Mouse (Mus musculus) mesoderm, embryonic 11.5 days (tissue): ENCODE data around the gene Klhl9.
"Not testable (repeated sequence)": the region's sequence is repeated elsewhere in the genome, so short reads cannot be mapped to it uniquely, and the experiment has no call there.

Experiments
- DNase-seq: peaks from one replicate; pipeline ENCODE4 v3.0.0-alpha.2; 2012; ENCODE audit warnings: low read depth, low spot score

The Klhl9 gene

GRCm38 (mm10) chr4:88721791-88722721 lies at the start of gene Klhl9, which contains the start of gene Gm26566:
Gene Klhl9 (minus strand): TSS chr4:88722465.
Gene Gm26566 (plus strand): TSS chr4:88721805.
- peak; percentile 95 for DNase-seq

- peak; percentile 63 for DNase-seq
Observed at GRCm38 (mm10) chr4:88763384-88764018, 41.2 kb upstream of the Klhl9 start.

- not testable (repeated sequence) for DNase-seq
Observed at GRCm38 (mm10) chr4:88762341-88762740, 40.1 kb upstream of the Klhl9 start.

GRCm38 (mm10) chr4:88761776-88762175 lies 39.5 kb upstream of the Klhl9 start:
- DNase-seq, result not testable (repeated sequence)

GRCm38 (mm10) chr4:88760431-88760830 lies 38.2 kb upstream of the Klhl9 start:
- DNase-seq, result not testable (repeated sequence)

DNA sequence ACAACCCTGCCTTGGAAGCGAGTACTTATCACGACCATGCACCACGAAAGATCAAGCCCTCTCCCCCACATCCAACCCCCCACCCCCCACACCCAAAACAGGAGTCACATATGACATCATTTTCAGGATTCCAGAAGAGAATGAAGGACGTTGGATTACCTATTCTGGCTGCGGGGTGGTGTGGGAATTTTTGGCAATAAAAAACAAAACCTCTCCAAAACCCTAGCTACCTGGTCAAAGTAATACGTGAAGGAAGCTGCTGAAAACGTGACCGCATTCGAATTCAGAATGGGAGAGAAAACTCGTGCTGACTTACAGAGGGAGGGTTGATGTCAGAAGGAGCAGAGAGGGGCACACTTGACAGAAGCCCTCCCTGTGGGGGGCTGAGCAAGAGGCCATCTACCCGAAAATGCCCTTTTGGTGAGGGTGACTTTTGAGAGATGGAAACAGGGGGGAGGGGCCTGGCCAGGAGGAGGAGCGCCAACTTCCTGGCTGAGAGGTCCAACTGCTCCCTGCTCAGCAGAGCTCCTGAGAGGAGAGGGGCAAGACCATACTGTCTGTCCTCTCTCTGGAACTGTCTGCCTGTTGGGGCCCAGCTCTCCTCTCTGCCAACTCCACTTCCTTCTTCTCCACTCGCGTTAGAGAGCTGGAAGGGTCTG lies 37.5 kb upstream of the Klhl9 start, which contains the start of gene Gm13283:
Gm13283 (plus strand) TSS at position 510 of the 659 bp plus-strand sequence.
- not testable (repeated sequence) for DNase-seq

DNA sequence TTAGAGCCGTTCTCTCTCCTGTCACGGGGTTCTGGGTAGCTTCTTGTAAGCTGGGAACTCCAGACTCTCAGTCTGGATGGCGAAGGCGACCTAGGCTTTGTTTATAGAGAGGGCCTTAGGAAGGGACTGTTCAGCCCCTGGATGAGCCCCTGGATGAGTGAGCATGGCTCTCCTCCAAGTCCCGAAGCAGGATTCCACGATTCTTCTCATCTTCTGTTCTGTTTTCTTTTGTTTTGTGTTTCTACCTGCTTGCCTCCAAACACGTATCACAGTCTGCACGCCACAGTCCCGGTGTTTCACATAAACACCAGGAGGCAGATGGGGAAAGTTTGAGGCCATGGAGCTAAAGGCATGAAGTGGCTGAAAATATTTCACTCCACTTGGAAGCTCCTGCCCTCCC lies 36.5 kb upstream of the Klhl9 start:
- DNase-seq, result not testable (repeated sequence)

DNA sequence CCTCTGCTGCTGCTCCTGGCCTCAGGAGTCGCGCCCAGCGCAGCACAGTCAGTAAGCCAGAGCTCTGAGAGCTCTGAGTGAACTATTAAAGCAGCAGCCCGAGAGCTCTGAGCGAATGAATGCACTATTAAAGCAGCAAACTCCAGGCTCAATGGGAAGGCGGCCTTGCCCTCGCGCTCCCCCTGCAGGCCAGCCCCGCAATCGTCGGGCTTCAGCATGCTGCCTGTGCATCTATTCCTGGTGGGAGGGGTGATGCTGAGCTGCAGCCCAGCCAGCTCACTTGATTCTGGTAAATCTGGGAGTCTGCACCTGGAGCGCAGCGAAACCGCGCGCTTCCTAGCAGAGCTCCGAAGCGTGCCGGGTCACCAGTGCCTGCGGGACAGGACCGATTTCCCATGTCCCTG lies 35.4 kb upstream of the Klhl9 start:
- DNase-seq, result not testable (repeated sequence)

DNA sequence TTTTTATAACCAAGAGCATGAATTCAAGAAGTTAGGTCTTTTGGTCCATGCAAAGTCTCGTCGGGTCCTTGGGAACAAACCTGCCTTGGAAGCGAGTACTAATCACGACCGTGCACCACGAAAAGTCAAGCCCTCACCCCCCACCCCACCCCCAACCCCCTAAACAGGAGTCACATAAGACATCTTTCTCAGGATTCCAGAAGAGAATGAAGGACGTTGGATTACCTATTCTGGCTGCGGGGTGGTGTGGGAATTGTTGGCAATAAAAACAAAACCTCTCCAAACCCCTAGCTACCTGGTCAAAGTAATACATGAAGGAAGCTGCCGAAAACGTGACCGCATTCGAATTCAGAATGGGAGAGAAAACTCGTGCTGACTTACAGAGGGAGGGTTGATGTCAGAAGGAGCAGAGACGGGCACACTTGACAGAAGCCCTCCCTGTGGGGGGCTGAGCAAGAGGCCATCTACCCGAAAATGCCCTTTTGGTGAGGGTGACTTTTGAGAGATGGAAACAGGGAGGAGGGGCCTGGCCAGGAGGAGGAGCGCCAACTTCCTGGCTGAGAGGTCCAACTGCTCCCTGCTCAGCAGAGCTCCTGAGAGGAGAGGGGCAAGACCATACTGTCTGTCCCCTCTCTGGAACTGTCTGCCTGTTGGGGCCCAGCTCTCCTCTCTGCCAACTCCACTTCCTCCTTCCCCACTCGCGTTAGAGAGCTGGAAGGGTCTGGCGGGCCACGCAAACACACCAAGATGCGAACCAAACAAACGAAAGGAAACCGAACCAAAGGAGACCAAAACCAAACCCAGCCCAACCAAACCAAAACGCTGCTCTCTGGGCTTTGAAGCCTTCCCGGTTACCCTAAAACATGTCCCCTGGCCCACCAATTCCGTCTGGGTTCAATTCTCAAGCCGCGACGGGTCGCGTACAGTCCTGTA lies 34.6 kb upstream of the Klhl9 start:
- DNase-seq, result not testable (repeated sequence)

DNA sequence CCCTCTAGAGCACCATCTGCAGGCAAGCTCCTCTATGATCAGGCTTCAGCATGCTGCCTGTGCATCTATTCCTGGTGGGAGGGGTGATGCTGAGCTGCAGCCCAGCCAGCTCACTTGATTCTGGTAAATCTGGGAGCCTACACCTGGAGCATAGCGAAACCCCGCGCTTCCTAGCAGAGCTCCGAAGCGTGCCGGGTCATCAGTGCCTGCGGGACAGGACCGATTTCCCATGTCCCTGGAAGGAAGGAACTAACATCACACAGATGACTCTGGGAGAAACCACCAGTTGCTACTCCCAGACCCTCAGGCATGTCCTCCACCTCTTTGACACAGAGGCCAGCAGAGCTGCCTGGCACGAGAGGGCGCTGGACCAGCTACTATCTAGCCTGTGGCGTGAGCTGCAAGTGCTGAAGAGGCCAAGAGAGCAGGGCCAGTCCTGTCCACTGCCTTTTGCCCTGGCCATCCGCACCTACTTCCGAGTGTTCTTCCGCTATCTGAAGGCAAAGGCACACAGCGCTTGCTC lies 32.6 kb upstream of the Klhl9 start, which contains the start of gene Gm13271:
Gm13271 (plus strand) TSS at position 51 of the 523 bp plus-strand sequence.
- DNase-seq, result not testable (repeated sequence)

- DNase-seq, result no peak
Observed at GRCm38 (mm10) chr4:88749926-88750325, 27.7 kb upstream of the Klhl9 start.

- no peak for DNase-seq
Observed at GRCm38 (mm10) chr4:88744207-88744606, 21.9 kb upstream of the Klhl9 start.

DNA sequence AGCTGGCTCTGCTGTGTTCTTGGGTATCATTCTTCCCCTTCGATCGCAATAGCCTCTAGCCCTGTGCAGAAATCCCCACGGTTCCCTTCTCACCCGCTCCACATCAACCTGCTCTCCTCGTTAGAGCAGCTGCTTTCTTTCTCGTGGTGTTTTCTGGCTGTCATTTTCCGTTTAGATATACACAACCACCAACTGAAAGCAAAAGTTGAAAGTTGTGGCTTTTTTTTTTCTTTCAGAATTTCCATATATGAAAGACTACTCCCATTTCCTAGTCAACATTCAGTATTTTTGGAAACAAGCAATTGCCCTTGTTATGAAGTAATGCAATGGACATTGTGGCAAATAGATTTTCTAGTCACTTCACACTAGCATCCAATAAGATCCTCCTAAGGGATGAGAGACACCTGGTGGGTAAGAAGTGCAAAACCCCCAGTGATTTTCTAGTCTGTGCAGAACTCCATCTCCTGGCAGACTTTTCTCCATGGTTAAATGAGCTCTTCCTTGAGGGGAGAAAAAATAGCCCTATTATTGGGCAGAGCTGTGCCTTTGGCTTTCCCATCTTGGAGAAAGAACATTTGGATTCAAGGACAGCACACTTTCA lies 20.6 kb upstream of the Klhl9 start:
- DNase-seq, result no peak

DNA sequence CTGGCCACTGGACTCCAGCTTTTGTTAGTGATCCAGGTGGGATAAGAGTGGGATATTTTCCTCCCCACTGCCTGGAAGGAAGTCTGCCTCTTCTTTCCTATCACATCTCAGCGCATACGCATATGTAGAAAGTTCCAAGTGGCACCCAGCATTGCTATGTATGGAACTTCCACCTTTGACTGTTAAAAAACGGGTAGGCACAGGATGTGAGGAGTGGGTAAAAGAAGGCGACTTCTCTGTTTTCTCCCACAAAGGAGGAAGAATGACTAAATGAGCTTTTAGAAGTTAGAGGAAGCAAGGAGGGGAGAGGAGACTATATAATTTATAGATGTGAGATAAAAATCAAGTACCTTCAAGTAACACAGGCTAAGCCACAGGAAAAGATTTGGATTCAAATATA lies 19.2 kb upstream of the Klhl9 start:
- DNase-seq, result no peak

DNA sequence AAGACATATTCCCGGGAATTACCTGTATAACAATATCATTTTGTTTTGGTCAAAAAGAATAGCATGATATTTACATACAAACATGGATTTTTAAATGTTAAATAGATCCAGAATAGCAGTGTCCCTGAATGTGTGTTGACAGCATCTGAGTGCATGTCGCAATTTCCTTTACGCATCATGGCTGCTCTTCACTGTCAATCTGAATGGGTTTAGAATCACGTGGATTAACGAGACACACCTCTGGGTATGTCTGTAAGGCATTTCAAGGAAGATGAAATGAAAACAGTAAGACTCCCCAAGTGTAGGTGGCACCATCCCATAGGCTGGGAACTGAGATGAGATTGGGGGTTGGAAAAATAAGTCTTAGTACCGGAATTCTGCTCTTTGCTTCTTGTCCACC lies 16.8 kb upstream of the Klhl9 start:
- DNase-seq, result no peak

GRCm38 (mm10) chr4:88738480-88738879 lies 16.2 kb upstream of the Klhl9 start:
- DNase-seq, result peak; percentile 77

DNA sequence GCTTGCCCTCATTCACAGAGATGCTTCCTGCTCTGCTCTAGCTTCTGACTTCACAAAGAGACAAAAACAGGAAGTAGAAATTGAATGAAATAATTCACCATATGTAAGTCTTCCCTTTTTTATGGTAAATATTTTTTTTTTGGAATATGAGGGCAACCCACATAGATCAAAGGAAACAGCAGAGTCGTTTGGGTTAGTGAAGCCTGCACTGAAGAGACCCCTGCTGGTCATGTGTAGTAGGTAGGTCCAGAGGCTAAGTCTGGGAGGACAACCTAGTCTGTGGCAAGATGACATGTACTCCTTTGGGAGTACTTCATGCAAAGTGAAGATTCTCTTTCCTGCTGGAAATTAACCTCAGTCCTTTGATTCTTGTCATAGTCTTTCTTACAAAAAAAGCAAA lies 5.1 kb upstream of the Klhl9 start:
- no peak for DNase-seq

GRCm38 (mm10) chr4:88726727-88727126 lies 4.5 kb upstream of the Klhl9 start:
- DNase-seq, result no peak

GRCm38 (mm10) chr4:88723497-88724090 lies 1.3 kb upstream of the Klhl9 start:
- DNase-seq, result no peak

- no peak for DNase-seq
Observed at GRCm38 (mm10) chr4:88718715-88719114, 3.5 kb downstream of the Klhl9 start.
